Mouse (Mus musculus) intestine, embryonic 16.5 days (tissue): ENCODE data around the gene Pola2. TPM values are rescaled to one million over a fixed set of nuclear protein-coding genes. Genes with fewer than 3 reads are reported as not detected.

Source experiments
- ATAC-seq: fragments of 200-750 bp; cut with Nextera tagmentation; 2 replicates; pipeline ENCODE4 v1.8.0; 2017; ENCODE audit warnings: moderate TSS enrichment, moderate library complexity
- H3K27ac ChIP-seq: fragments of 300-500 bp; sonication (generic); 2 replicates; pipeline ENCODE4 v1.5.1; 2014; ENCODE audit warnings: mild to moderate bottlenecking, low read length
- H3K27me3 ChIP-seq: fragments of 300-500 bp; sonication (generic); replicated peaks from 2 replicates; pipeline ENCODE4 v1.6.1; 2014; ENCODE audit warnings: low read length, control low read depth, mixed read lengths; ENCODE audit not compliant: control insufficient read depth, insufficient read depth
- H3K36me3 ChIP-seq: fragments of 300-500 bp; sonication (generic); 2 replicates; pipeline ENCODE4 v1.6.1; 2014; ENCODE audit warnings: low read length, control low read depth; ENCODE audit not compliant: control insufficient read depth, insufficient read depth
- H3K4me1 ChIP-seq: fragments of 300-500 bp; sonication (generic); 2 replicates; pipeline ENCODE4 v1.6.1; 2014; ENCODE audit warnings: low read length, control low read depth, mixed read lengths; ENCODE audit not compliant: control insufficient read depth, insufficient read depth
- H3K4me2 ChIP-seq: fragments of 300-500 bp; sonication (generic); 2 replicates; pipeline ENCODE4 v1.6.1; 2014; ENCODE audit warnings: low read depth, low read length, control low read depth
- H3K4me3 ChIP-seq: fragments of 300-500 bp; sonication (generic); 2 replicates; pipeline ENCODE4 v1.5.1; 2014; ENCODE audit warnings: mild to moderate bottlenecking, low read length
- H3K9ac ChIP-seq: fragments of 300-500 bp; sonication (generic); 2 replicates; pipeline ENCODE4 v1.6.1; 2014; ENCODE audit warnings: low read depth, low read length
- H3K9me3 ChIP-seq: fragments of 300-500 bp; sonication (generic); 2 replicates; pipeline ENCODE4 v1.6.1; 2016; ENCODE audit warnings: low read length, control low read depth; ENCODE audit not compliant: control insufficient read depth
- WGBS: fragments of 180-500 bp; shearing (Covaris S2); extraction: QIAGEN DNeasy Blood & Tissue Kit; methylation state at CpG from one replicate; pipeline ENCODE4 v1.1.7; 2014; 5-methylcytosine and 5-hydroxymethylcytosine counted together
- polyA plus RNA-seq: library from polyadenylated mRNA; unstranded; fragments of >200 nt; fragmentation: Nextera tagmentation; extraction: Ambion mirVana; gene quantifications from 2 replicates; pipeline ENCODE4 v1.2.1, GENCODE M21; 2015

The Pola2 gene
- 58.4 and 61.7 TPM in 2 replicates for polyA plus RNA-seq

- WGBS: under 1% methylated on average over 50 of the region's 50 CpGs
- Histone ChIP-seq H3K4me1 (peaks cover 18% of the 10 kb centered on the region), H3K27me3 (no peaks in the 10 kb centered on the region), H3K4me3 (peak within 1 kb of the TSS; percentile 78), H3K27ac (peak within 1 kb of the TSS; percentile 74), H3K36me3 (no peaks in the 10 kb centered on the region), H3K9ac (peak within 1 kb of the TSS; percentile 83), H3K4me2 (peak within 1 kb of the TSS; percentile 80), H3K9me3 (no peaks in the 10 kb centered on the region)
- peak; percentile 86 for ATAC-seq
These were observed at the start of gene Pola2 for GRCm38 (mm10) chr19:5963883-5964562. Pola2 (minus strand) TSS chr19:5964202.

- ATAC-seq: no peak
These were observed 49.7 kb upstream of the Pola2 start for GRCm38 (mm10) chr19:6013691-6014090.

GRCm38 (mm10) chr19:6009137-6009536 is 45.1 kb upstream of the Pola2 start:
- ATAC-seq: no peak
- H3K27me3 ChIP-seq: no peaks in the 10 kb centered on the region
- H3K9ac ChIP-seq: no peak overlapping the region
- no peak overlapping the region for H3K27ac ChIP-seq
- no peaks in the 10 kb centered on the region for H3K4me1 ChIP-seq
- no peak overlapping the region for H3K4me3 ChIP-seq
- no peaks in the 10 kb centered on the region for H3K9me3 ChIP-seq
- WGBS: 83% methylated on average over 8 of the region's 8 CpGs
- no peaks in the 10 kb centered on the region for H3K36me3 ChIP-seq
- no peak overlapping the region for H3K4me2 ChIP-seq

More at GRCm38 (mm10) chr19:6013691-6014090, 49.7 kb upstream of the Pola2 start:
- Histone ChIP-seq H3K27ac (no peak overlapping the region), H3K4me3 (no peak overlapping the region), H3K9ac (no peak overlapping the region), H3K4me1 (peaks cover 13% of the 10 kb centered on the region), H3K27me3 (no peaks in the 10 kb centered on the region), H3K9me3 (no peaks in the 10 kb centered on the region), H3K36me3 (no peaks in the 10 kb centered on the region), H3K4me2 (no peak overlapping the region)
- WGBS: 87% methylated on average over 10 of the region's 10 CpGs

- Histone ChIP-seq H3K4me3 (no peak overlapping the region), H3K36me3 (no peaks in the 10 kb centered on the region), H3K4me2 (no peak overlapping the region), H3K4me1 (no peaks in the 10 kb centered on the region), H3K9ac (no peak overlapping the region), H3K27me3 (no peaks in the 10 kb centered on the region), H3K9me3 (no peaks in the 10 kb centered on the region), H3K27ac (no peak overlapping the region)
- peak; percentile 93 for ATAC-seq
- WGBS: 45% methylated on average over 13 of the region's 13 CpGs
These were observed 43.0 kb upstream of the Pola2 start for GRCm38 (mm10) chr19:6007013-6007412.

GRCm38 (mm10) chr19:6005541-6005940 is 41.5 kb upstream of the Pola2 start:
- H3K9ac ChIP-seq: no peak overlapping the region
- H3K36me3 ChIP-seq: no peaks in the 10 kb centered on the region
- no peak overlapping the region for H3K4me2 ChIP-seq
- H3K4me1 ChIP-seq: no peaks in the 10 kb centered on the region
- WGBS: 61% methylated on average over 11 of the region's 11 CpGs
- no peaks in the 10 kb centered on the region for H3K9me3 ChIP-seq
- H3K4me3 ChIP-seq: no peak overlapping the region
- H3K27ac ChIP-seq: no peak overlapping the region
- ATAC-seq: no peak
- no peaks in the 10 kb centered on the region for H3K27me3 ChIP-seq

GRCm38 (mm10) chr19:5999969-6000368 is 36.0 kb upstream of the Pola2 start:
- no peak for ATAC-seq
- no peaks in the 10 kb centered on the region for H3K4me1 ChIP-seq
- no peaks in the 10 kb centered on the region for H3K9me3 ChIP-seq
- no peaks in the 10 kb centered on the region for H3K36me3 ChIP-seq
- no peak overlapping the region for H3K27ac ChIP-seq
- no peak overlapping the region for H3K4me2 ChIP-seq
- no peak overlapping the region for H3K4me3 ChIP-seq
- no peaks in the 10 kb centered on the region for H3K27me3 ChIP-seq
- no peak overlapping the region for H3K9ac ChIP-seq
- 79% methylated on average over 5 of the region's 5 CpGs for WGBS

- no peak overlapping the region for H3K4me2 ChIP-seq
- 78% methylated on average over 3 of the region's 3 CpGs for WGBS
- no peaks in the 10 kb centered on the region for H3K9me3 ChIP-seq
- no peak for ATAC-seq
- no peaks in the 10 kb centered on the region for H3K4me1 ChIP-seq
- no peak overlapping the region for H3K27ac ChIP-seq
- no peaks in the 10 kb centered on the region for H3K27me3 ChIP-seq
- H3K36me3 ChIP-seq: no peaks in the 10 kb centered on the region
- H3K4me3 ChIP-seq: no peak overlapping the region
- H3K9ac ChIP-seq: no peak overlapping the region
These were observed 34.2 kb upstream of the Pola2 start for GRCm38 (mm10) chr19:5998180-5998579.

GRCm38 (mm10) chr19:5994711-5995110 is 30.7 kb upstream of the Pola2 start:
- 85% methylated on average over 14 of the region's 14 CpGs for WGBS
- no peaks in the 10 kb centered on the region for H3K36me3 ChIP-seq
- no peak overlapping the region for H3K9ac ChIP-seq
- H3K9me3 ChIP-seq: no peaks in the 10 kb centered on the region
- no peak overlapping the region for H3K4me3 ChIP-seq
- no peak overlapping the region for H3K27ac ChIP-seq
- H3K4me2 ChIP-seq: no peak overlapping the region
- H3K27me3 ChIP-seq: no peaks in the 10 kb centered on the region
- peaks cover 8% of the 10 kb centered on the region for H3K4me1 ChIP-seq
- ATAC-seq: no peak

- Histone ChIP-seq H3K4me2 (no peak overlapping the region), H3K4me1 (peaks cover 20% of the 10 kb centered on the region)
These were observed 28.0 kb upstream of the Pola2 start for GRCm38 (mm10) chr19:5992012-5992411.

GRCm38 (mm10) chr19:5991467-5991866 is 27.5 kb upstream of the Pola2 start:
- no peak overlapping the region for H3K27ac ChIP-seq
- no peak overlapping the region for H3K9ac ChIP-seq
- peaks cover 20% of the 10 kb centered on the region for H3K4me1 ChIP-seq
- no peaks in the 10 kb centered on the region for H3K36me3 ChIP-seq
- WGBS: 80% methylated on average over 7 of the region's 7 CpGs
- H3K9me3 ChIP-seq: no peaks in the 10 kb centered on the region
- no peaks in the 10 kb centered on the region for H3K27me3 ChIP-seq
- ATAC-seq: no peak
- H3K4me2 ChIP-seq: no peak overlapping the region
- H3K4me3 ChIP-seq: no peak overlapping the region

More at GRCm38 (mm10) chr19:5992012-5992411, 28.0 kb upstream of the Pola2 start:
- Histone ChIP-seq H3K27ac (no peak overlapping the region), H3K36me3 (no peaks in the 10 kb centered on the region), H3K27me3 (no peaks in the 10 kb centered on the region), H3K9ac (no peak overlapping the region), H3K4me3 (no peak overlapping the region), H3K9me3 (no peaks in the 10 kb centered on the region)
- ATAC-seq: no peak
- WGBS: 84% methylated on average over 7 of the region's 7 CpGs
